Mouse (Mus musculus) ovary, postnatal 36 days (tissue): ENCODE results near the gene Mtm1.

ENCODE experiments used
- DNase-seq: peaks from one replicate; pipeline ENCODE4 v3.0.0; 2022; ENCODE audit warnings: low spot score, mixed read lengths

Gene Mtm1

DNA sequence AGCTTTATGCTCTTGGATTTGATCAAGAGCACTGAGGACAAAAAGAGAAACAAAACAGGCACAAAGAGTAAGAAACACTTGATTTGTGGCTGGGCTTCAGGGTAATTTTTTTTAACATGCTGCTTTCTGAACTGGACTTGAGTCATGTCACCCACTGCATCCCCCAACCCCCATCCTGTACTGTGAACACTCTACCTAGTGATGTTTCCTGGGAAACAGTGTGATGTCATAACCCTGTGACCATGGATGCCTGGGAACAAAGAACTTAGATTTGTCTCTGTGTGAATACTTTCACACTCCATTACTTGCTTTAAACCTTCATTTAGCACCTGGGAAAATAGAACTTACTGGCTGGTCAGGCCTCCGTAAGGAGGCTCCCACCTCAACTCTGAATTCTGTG is at the start of gene Mtm1:
TSS of gene Mtm1 (plus strand) at position 301 of the 400 bp plus-strand sequence.
- DNase-seq: no peak

DNA sequence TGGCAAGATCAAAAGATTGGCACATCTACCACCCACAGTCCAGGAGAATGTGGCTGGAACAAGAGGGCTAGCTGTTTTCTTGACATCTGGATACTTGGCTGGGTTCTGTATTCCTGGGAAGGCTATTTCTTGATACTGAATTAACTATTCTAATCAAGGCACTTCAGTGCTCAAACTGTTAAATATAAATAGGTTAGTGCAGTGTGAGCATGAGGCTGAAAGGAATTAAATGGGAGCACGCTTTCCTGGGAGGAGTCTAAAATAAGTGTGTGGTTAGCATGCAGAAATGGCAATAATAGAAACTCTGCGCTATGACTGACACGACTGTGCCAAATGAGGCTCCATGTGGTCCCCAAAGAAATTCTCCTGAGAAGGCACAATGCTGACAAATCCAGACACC is 29.0 kb upstream of the Mtm1 start:
- no peak for DNase-seq

DNA sequence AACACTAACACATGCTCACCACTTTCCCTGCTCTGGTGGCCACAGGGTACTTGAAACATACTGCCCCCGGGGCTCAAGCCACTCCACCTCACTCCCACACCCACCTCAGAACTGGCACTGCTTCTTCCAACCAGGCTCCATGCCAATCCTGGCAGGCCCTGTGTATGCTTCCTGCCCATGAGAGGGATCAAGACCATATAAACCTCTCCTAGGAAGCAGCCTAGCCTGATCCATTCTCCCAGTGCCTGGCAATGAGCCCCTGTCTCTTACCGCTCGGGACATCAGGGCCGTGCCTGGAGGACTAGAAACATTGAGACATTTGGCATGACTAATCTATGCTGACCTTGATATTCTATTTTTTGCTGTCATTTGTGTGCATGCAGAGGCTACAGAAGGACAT is 26.9 kb upstream of the Mtm1 start:
- DNase-seq: peak; percentile 7

DNA sequence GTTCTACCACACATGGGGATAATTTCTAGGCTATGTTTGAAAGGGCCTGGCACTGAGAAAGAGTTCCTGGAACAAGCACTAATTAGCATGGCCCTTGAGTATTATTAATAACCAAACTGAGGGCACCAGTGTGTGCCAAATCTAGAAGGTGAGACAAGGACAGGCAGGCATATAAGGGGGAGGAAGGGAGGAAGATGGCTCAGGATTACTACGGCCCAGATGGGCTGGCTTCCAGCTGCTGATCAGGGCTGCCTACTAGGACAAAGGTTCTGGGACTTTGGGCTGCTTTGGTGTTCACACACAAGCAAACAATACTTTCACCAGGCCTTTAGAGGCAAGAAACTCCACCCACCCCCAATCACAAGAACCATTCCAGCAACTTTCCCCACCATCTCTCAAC is 24.2 kb upstream of the Mtm1 start:
- DNase-seq: no peak

DNA sequence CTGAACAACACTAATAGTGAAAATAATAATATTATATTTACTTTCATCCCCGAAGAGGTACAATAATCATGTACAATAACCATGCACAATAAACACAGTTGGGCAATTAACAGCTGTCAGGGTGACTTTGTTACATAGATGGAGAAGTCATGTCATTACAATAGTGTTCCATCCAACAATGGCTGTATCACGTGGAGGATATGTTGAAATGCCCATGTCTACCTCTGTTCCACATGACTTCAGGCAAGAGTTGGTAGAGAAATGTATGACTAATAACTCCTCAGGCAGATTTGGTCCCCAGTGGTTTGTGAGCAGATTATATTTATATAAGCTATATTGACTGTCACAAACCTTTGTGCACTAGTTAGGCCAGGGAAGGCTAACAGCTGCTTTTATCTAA is 5.8 kb upstream of the Mtm1 start:
- DNase-seq: no peak

DNA sequence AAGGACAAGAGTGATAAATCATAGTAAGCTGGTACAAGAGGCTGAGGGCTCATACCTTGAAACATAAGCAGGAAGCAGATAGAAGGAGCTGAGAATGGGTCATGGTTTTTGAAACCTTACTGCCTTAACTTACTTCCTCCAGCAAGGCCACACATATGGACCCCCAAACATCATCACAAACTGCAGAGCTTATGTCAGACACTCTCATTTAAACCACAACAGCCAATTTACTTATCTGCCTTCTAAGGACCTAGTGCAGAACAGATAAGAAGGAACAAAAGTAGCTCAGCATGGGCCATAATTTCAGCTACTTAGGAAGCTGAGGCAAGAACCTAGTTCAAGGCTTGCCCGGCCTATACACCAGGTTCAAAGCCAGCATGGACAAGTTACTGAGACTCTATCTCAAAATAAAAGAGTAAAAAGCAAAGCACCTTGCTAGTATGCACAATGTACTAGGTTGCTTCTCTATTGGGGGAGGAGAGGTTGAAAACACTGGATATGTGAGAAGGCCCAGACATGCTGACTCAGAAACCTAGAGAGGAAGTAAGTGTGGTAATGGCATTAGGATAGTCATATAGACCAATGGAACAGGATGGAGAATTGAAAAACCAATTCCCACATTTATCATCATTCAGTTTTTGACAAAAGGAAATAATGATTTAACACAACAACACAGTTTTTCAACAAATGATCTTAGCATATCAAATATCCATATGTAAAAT is 4.6 kb upstream of the Mtm1 start:
- no peak for DNase-seq

DNA sequence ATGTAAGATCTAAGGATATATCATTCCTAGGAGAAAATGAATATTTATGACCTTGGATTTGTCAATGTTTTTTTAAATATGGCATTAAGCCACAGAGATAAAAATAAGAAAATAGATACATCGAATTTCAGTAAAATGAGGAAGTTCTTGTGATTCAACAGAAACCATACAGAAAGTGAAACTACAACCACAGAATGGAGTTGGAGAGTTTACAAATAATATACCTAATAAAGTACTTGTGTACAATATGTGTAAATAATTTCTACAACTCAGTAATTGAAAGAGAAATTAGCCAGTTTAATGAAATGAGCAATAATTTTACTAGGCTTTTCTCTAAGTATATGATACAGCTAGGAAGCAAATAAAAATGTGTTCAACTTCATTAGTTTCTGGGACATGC is 4.0 kb upstream of the Mtm1 start:
- no peak for DNase-seq

DNA sequence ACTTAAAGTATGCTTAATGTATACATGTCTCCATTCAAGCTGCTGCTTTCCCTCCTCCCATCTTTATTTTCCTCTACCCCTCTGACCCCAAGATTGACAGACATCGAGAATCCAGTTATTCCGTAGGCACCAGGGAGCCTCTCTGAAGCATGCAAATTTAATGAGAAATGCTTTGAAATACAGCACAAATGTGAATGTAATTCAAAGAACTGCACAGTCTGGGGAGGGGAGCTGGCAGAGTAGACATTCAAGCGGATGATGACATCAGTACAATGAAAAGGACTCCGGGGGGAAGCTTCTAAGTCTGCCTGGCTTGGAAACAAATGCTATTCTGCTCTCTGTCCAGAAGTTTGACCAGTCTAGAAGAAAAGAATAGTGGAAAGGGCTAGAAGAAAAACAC is 2.3 kb downstream of the Mtm1 start:
- DNase-seq: no peak

DNA sequence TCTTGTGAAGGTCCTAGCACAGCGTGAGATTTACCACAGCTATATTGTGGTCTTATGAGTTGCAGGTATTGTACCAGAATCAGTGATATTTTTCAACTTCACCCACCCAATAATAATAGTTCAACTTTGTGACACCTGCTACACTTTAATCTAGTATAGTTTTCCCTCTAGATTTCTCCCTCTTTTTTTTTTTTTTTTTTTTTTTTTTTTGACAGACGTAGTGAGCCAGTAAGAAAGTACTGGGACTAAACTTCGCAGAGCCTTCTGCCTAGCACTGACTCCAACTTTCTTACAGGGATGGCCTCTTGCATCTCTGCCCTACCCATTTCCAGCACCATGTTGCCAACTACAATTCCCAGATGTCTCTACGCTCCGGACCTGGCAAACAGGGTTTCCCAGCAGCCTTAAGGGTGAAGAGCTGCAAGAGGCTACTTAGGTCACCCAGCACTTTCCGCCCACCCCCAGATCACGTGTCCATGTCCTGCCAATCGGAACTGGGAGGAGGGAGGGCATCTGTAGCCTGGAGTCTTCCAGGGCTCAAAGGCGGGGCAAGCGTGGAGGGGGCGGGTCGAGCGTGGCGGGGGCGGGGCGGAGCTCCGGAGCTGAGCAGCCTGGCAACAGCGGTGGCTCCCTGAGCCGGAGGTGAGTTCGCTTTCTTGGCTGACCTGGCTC is 4.0 kb downstream of the Mtm1 start:
- peak; percentile 78 for DNase-seq

DNA sequence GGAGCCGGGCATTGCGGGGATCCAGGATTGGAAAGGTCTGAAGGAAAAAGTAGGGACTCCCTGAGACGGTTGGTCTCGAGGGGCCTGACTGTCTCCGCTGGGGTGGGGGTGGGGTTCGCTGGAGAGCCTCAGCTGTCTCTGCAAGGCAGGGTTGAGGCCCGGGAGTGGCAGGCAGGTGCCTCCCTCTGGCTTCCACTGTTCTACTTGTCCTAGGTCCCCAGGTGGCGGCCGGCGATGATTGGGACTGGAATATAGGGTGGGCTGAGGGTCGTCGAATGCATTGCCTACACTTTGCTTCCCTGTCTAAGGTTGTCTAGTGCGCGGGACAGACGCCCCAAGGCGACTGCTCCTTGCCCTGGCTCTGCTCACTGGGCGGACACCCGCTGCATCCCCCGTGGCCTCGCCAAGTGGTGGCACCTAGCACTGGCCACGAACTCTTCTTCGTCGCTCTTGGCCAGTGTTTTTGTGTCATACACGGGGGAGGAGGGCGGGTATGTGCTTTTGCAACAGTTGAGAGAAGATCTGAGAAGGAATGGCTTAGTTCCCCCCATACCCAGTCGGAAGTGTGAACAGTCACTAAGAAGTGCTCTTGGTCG is 4.6 kb downstream of the Mtm1 start:
- peak; percentile 29 for DNase-seq

DNA sequence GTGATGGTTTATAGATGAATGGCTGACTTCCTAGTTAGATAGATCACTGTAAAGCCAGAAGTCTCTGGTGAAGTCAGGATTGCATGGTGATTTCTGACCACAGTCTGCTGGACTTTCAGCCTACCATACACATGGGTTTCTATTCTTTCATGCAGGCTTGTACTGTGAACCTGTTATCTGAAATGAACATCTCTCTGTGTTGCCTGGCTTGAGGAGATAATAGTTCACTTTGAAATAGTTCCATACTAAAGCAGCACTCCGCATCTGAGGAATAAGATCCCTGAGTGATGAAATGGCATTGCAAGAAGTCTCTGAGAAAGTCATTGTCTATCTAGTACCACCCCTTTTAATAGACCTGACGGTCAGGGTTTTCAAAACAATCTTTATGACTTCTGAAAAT is 6.3 kb downstream of the Mtm1 start:
- no peak for DNase-seq

DNA sequence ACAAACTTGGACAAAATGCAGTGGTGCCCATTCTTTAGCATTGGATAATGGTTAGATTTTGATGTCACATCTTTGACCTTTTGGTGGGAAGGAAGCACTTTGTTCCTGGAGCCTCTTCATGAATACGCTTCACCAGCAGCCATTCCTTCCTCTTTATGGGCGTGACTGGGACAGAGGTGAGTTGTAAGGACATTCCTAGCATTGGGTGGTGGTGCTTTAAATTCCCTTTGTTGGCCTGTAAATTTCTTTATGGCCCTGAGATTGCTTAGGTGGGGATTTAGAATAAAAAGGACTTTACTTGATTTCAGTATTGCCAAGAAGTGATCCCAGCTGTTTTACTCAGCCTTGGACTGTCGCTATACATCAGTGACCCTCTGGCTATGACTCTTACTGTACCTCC is 8.3 kb downstream of the Mtm1 start:
- DNase-seq: no peak

DNA sequence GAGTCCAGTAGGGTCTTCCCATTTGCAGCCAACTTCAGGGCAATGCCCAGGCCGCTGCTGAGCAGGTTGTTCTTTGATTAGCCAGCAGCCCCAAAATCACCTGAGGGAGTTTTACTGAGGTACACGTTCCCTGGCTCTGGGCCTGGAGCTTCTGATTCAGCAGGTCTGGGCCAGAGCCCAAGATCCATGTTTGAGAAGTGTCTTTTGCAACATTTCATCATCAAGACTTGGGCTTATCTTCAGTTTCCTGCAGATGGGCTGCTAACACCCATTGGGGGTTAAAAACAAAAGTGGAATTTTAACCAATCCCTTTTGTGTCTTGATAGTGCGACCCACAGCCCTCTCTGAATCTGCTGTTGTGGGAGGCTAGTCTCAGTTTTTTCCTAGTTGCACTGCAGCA is 10.3 kb downstream of the Mtm1 start:
- peak; percentile 3 for DNase-seq

DNA sequence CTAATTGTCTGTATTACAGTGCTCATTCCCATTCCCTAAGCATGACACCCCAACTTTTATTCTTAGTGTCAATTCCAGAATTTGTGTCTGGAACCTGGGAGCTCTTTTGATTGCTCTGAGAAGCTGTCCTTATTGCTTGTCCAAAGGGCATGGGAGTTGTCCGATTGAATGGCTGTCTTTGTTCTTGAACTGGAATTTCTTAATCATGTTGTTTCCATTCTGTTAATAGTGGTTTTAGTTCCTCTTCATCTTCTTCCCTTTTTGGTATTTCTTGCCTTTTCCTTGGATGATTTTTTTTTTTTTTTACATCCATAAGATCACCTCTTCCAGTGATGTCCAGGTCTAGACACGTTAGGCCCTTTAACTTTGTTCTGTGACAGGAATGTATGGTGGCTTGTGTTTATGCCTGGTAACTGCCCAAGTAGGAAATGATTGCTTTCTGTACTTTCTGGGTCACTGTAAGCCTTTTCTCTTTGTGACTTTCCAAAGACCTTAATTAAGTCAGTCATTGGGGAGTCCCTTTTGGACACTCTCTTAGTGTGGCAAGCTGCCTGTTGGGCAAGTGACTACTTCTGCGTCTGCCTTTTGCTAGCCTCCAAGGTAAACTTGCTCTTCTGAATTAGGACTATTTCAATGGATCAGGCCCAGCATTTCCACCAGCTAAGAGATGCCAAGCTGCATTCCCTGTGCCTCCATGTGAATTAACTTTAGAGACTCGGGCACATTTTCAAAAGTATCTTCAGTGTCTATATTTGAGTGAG is 12.3 kb downstream of the Mtm1 start:
- no peak for DNase-seq

DNA sequence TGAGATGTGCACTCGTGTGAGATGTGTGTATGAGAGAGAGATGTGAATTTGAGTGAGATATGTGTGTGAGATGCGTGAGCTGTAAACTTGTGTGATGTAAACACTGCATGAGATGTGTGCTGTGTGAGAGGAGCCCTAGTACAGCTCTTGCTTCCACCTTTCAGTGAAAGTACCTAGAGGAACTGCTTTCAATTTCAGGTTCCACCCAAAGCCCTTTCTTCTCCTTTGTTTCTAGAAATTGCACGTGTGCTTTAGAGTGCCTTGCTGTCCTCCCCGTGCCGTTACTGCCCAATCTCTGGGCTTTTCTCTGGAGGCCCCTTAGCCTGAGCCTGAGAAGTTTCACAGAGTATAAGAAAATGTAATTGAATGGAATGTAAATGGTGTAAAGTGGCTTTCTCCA is 16.3 kb downstream of the Mtm1 start:
- DNase-seq: no peak

DNA sequence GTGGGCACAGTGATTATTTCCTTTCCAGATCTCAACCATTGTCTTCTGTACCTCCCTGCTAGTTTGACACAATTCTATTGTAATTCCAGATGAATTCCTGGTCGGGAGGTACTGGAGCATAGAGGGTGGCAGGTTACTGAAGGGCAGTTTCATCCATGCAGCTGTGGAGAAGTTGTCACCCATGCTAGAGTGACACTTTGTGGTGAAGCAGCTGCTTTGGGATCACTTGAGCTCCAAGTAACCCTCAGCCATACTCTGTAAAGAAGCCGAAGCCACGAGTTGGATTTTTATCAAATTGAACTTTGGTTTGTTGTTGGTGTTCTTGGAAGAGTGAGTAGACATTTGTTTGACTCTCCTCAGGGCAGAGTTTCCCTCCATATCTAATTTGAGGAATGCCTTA is 17.6 kb downstream of the Mtm1 start:
- no peak for DNase-seq

DNA sequence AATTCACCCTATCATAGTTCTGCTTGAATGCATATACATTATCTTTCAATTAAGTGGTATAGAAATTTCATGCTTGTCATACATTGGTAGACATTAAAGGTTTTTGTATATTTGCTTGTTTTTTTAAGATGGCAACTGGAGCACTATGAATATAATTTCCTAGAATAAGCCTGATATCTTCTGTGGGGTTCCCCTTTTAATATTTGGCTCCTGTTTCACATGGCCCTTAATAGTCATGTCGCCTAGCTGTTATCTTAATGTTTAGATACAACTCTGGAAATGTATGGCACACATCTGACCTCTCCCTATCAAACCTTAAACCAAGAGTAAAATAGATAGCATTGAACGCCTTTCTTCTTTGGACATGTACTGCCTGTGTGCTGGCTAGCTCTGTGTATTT is 20.3 kb downstream of the Mtm1 start:
- no peak for DNase-seq

DNA sequence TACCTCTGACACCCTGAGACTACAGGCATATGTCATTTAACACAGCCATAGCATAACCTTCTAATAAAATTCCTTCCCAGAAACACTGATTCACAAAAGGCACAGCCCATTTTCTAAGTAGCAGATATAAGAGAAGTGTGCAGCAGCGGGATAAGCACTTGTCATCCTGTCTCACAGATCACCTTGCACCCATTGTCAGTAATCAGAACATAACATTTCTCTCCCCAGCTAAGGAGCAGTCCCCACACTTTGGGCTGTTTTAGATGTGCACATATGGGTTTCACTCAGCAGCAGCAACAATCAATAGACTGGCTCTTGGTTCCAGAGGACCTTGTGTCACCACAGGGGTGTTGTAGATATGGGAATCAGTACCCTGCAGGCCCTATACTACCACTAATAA is 45.9 kb downstream of the Mtm1 start:
- DNase-seq: no peak

DNA sequence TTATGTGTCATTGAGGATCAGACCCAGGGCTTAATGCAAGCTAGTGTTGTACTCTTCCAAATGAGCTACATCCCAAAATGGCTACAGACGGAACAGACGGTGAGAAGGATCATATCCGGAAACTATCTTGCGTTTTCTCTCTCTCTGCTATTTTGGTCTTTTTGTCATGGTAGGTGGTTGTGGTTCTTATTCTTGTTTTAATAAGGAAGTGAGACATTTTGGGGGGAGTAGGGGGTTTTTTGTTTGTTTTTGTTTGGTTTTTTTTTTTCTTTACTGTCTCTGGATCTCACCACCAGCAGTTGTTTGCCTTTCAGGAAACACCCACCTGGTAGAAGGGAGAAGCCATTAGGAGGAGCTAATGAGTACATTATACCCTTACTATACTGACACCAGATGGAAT is 50.3 kb downstream of the Mtm1 start:
- no peak for DNase-seq

DNA sequence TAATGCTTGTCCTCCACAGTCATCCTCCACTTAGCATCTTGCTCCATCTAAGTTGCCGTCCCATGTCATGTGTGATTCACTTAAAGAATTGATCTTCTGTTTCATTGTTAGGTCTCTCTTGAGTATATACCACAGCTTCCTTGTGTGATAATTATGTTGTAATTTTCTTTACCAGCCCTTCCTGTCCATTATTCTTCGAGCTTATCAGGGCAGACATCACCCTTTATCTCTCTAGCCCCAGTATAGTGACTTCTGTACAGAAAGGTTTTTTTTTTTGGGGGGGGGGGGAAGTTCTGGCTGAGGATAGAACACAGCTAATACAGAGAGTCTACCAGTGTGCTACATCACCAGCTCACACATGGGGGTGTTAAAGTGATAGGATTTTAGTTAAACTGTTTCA is 53.7 kb downstream of the Mtm1 start:
- no peak for DNase-seq

DNA sequence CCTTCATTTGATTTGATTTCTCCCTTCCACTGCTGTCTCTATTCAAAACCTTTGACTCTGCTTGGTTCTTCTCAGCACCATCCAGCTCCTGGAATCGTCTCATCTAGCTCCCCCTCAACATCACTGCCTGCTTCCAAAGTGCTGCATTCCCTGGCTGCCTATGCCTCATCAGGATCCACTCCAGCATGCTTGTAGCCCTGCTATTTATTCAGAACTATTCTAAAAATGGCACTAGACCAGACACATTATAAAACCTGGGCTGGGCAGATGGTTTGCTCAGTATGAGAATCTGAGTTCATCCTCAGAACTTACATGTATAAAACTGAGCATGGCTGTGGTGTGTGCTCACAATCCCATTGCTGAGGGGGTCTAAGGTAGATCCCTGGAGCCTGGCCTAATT is 58.4 kb downstream of the Mtm1 start:
- DNase-seq: no peak

DNA sequence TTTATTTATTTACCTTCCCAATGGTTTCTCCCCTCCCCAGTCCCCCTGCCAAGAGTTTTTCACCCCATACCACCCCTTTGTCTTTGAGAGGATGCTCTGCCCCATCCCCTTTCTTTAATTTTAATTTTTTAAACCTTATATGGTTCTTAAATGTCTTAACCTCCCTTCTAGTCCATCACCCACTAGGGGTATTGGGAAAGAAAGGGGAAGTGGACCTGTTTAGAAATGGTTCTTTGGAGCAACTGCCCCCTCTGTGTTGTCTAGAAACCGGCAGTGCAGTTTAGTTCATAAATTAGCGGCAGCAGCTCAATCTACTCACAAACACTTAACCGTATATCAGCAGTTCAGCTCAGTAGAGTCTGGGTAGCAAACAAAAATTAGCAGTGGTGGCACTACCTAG is 63.6 kb downstream of the Mtm1 start:
- no peak for DNase-seq

DNA sequence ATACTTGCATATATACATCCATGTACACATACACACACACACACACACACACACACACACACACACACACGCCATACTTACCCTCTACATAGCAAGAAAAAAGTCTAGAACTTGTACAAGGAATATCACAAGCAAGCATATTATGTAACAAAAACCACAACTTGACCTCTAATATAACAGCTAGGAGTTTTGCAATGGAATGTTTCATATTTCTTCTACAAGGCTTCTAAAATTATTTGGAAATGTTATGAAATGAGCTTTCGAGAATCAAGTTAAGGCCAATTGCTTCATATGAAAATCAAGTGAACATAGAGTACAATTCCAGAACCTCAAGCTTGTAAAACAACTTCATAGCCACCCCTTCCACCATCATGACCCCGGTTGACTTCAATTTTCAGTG is 74.9 kb downstream of the Mtm1 start:
- DNase-seq: no peak
